Mouse (Mus musculus): ENCODE results near the gene Rhod.
A peak's percentile ranks its signal among the peaks of the same experiment; 100 is the strongest.

Gene Rhod

GRCm38 (mm10) chr19:4450666-4451065 is 11.4 kb upstream of the Rhod start:
- DNase-seq: no peak

GRCm38 (mm10) chr19:4449230-4449629 is 10.0 kb upstream of the Rhod start:
- DNase-seq: no peak

GRCm38 (mm10) chr19:4447445-4447844 is 8.2 kb upstream of the Rhod start:
- DNase-seq: no peak

- no peak for DNase-seq
Observed at GRCm38 (mm10) chr19:4446661-4447420, 7.6 kb upstream of the Rhod start.

GRCm38 (mm10) chr19:4442408-4442807 is 3.2 kb upstream of the Rhod start:
- DNase-seq: peak; percentile 88 to 89

- peak; percentile 82 to 90 for DNase-seq
Observed at GRCm38 (mm10) chr19:4441621-4442161, 2.5 kb upstream of the Rhod start.

- peak; percentile 73 to 79 for DNase-seq
Observed at GRCm38 (mm10) chr19:4441090-4441591, 1.9 kb upstream of the Rhod start.

GRCm38 (mm10) chr19:4440222-4440621 is 990 bp upstream of the Rhod start:
- DNase-seq: peak; percentile 77 to 80

- no peak for DNase-seq
Observed at GRCm38 (mm10) chr19:4438791-4439160, 456 bp downstream of the Rhod start.

GRCm38 (mm10) chr19:4437886-4438285 is 1.3 kb downstream of the Rhod start:
- DNase-seq: no peak

- no peak for DNase-seq
Observed at GRCm38 (mm10) chr19:4436254-4436653, 3.0 kb downstream of the Rhod start.

- no peak for DNase-seq
Observed at GRCm38 (mm10) chr19:4434999-4435398, 4.2 kb downstream of the Rhod start.

GRCm38 (mm10) chr19:4433756-4434155 is 5.5 kb downstream of the Rhod start:
- no peak for DNase-seq

- DNase-seq: no peak
Observed at GRCm38 (mm10) chr19:4430091-4430620, 9.1 kb downstream of the Rhod start.

- DNase-seq: peak; percentile 59 to 67
Observed at GRCm38 (mm10) chr19:4425610-4426366, 13.4 kb downstream of the Rhod start.

GRCm38 (mm10) chr19:4423021-4423420 is 16.2 kb downstream of the Rhod start:
- no peak for DNase-seq

GRCm38 (mm10) chr19:4422581-4422980 is 16.7 kb downstream of the Rhod start:
- no peak for DNase-seq

GRCm38 (mm10) chr19:4420153-4420910 is 18.9 kb downstream of the Rhod start:
- no peak for DNase-seq

- DNase-seq: no peak
Observed at GRCm38 (mm10) chr19:4419711-4420110, 19.5 kb downstream of the Rhod start.

GRCm38 (mm10) chr19:4417713-4418112 is 21.5 kb downstream of the Rhod start:
- DNase-seq: no peak

GRCm38 (mm10) chr19:4417183-4417582 is 22.0 kb downstream of the Rhod start:
- peak; percentile 85 to 86 for DNase-seq

- no peak for DNase-seq
Observed at GRCm38 (mm10) chr19:4414631-4415030, 24.6 kb downstream of the Rhod start.

- no peak for DNase-seq
Observed at GRCm38 (mm10) chr19:4409062-4409461, 30.2 kb downstream of the Rhod start.

All from kidney, postnatal 4 days (tissue).